8 mouse cellular contexts compared by ENCODE assay signal in genomic region chr3:41376848-41377582, GRCm38 (mm10).
A peak's percentile ranks its signal among the peaks of the same experiment; 100 is the strongest.
DNase-seq lines count a peak whose midpoint lies in the region; ATAC-seq and TF ChIP-seq lines count a peak whose summit lies in the region.

No protein-coding gene starts in this region.

- 46% methylated on average over 6 of the region's 6 CpGs for WGBS in hindbrain, embryonic 11.5 days
- WGBS in hindbrain, embryonic 10.5 days = 50% methylated on average over 6 of the region's 6 CpGs
- WGBS in heart, embryonic 11.5 days (ENCODE audit: insufficient replicate concordance) = 48% methylated on average over 6 of the region's 6 CpGs
- 55% methylated on average over 6 of the region's 6 CpGs for WGBS in cerebellum, adult 2 months

- no peak overlapping the region for H3K4me3 ChIP-seq in hindbrain, embryonic 11.5 days (ENCODE audit: low read depth, low read length)
- no peak overlapping the region for H3K4me3 ChIP-seq in hindbrain, embryonic 10.5 days
- H3K4me3 ChIP-seq in heart, embryonic 11.5 days (ENCODE audit: low read depth, low read length) = no peak overlapping the region
- no peak overlapping the region for H3K4me3 ChIP-seq in cerebellum, adult 2 months (replicated peaks; ENCODE audit: insufficient read depth, low read depth, low read length)

- no peaks in the 10 kb centered on the region for H3K9me3 ChIP-seq in hindbrain, embryonic 11.5 days (ENCODE audit: control insufficient read depth, low read length)
- no peaks in the 10 kb centered on the region for H3K9me3 ChIP-seq in hindbrain, embryonic 10.5 days
- no peaks in the 10 kb centered on the region for H3K9me3 ChIP-seq in heart, embryonic 11.5 days (replicated peaks; ENCODE audit: control insufficient read depth, low read length)

- peak; percentile 73 for ATAC-seq in hindbrain, embryonic 11.5 days (ENCODE audit: low FRiP score)
- peak; percentile 56 for ATAC-seq in heart, embryonic 11.5 days (replicated peaks; ENCODE audit: insufficient number of reproducible peaks, low FRiP score, low TSS enrichment)

- no peak; the same call in 1 of the 2 replicates for TF ChIP-seq CTCF in cerebellum, adult 2 months (IDR thresholded peaks at IDR 0.05; ENCODE audit: borderline replicate concordance, insufficient read depth, low read depth, low read length)

- no peaks in the 10 kb centered on the region for H3K4me1 ChIP-seq in hindbrain, embryonic 11.5 days (replicated peaks; ENCODE audit: control insufficient read depth, insufficient read depth, low read length)
- peaks cover 13% of the 10 kb centered on the region; the same call in 1 of the 2 replicates for H3K4me1 ChIP-seq in hindbrain, embryonic 10.5 days (replicated peaks)
- H3K4me1 ChIP-seq in heart, embryonic 11.5 days (ENCODE audit: control insufficient read depth, insufficient read depth, low read length) = peaks cover 5% of the 10 kb centered on the region; the same call in 1 of the 2 replicates
- no peaks in the 10 kb centered on the region for H3K4me1 ChIP-seq in cerebellum, adult 2 months (ENCODE audit: control insufficient read depth, insufficient read depth, low read length)

- no peaks in the 10 kb centered on the region for H3K27me3 ChIP-seq in hindbrain, embryonic 11.5 days (ENCODE audit: control insufficient read depth, insufficient read depth, low read length)
- no peaks in the 10 kb centered on the region for H3K27me3 ChIP-seq in hindbrain, embryonic 10.5 days (ENCODE audit: insufficient read depth, poor library complexity, severe bottlenecking)
- no peaks in the 10 kb centered on the region for H3K27me3 ChIP-seq in heart, embryonic 11.5 days (ENCODE audit: control insufficient read depth, insufficient read depth, low read length)
- H3K27me3 ChIP-seq in cerebellum, adult 2 months (ENCODE audit: control insufficient read depth, insufficient read depth, low read length) = no peaks in the 10 kb centered on the region

- no peaks in the 10 kb centered on the region for H3K36me3 ChIP-seq in hindbrain, embryonic 11.5 days (ENCODE audit: control insufficient read depth, insufficient read depth, low read length)
- H3K36me3 ChIP-seq in hindbrain, embryonic 10.5 days = no peaks in the 10 kb centered on the region
- no peaks in the 10 kb centered on the region for H3K36me3 ChIP-seq in heart, embryonic 11.5 days (ENCODE audit: control insufficient read depth, insufficient read depth, low read length)

- H3K27ac ChIP-seq in hindbrain, embryonic 11.5 days (ENCODE audit: low read depth, low read length) = no peak overlapping the region
- H3K27ac ChIP-seq in hindbrain, embryonic 10.5 days = no peak overlapping the region
- H3K27ac ChIP-seq in heart, embryonic 11.5 days (ENCODE audit: low read depth, low read length) = no peak overlapping the region
- H3K27ac ChIP-seq in cerebellum, adult 2 months (ENCODE audit: insufficient read depth, low read length) = no peak overlapping the region

- no peak overlapping the region for H3K4me2 ChIP-seq in hindbrain, embryonic 11.5 days (replicated peaks; ENCODE audit: low read depth, low read length)
- no peak overlapping the region for H3K4me2 ChIP-seq in heart, embryonic 11.5 days

- no peak overlapping the region for H3K9ac ChIP-seq in hindbrain, embryonic 11.5 days (ENCODE audit: low read depth, low read length)
- no peak overlapping the region for H3K9ac ChIP-seq in heart, embryonic 11.5 days (ENCODE audit: low read depth, low read length)

- no peak for TF ChIP-seq POLR2A in cerebellum, adult 2 months (IDR thresholded peaks at IDR 0.05; ENCODE audit: borderline replicate concordance, insufficient read depth, low read length)

- DNase-seq in hindbrain, embryonic 11.5 days (ENCODE audit: low spot score) = peak; percentile 14
- DNase-seq in hindbrain, embryonic 10.5 days (ENCODE audit: low spot score) = no peak
- DNase-seq in MN1 (ENCODE audit: low spot score) = peak; percentile 91
- DNase-seq in mesoderm, embryonic 11.5 days (ENCODE audit: low read depth, low spot score) = peak; percentile 48
- DNase-seq in cerebellum, adult 2 months = no peak
- DNase-seq in thymus, adult 18-20 months = no peak
- no peak for DNase-seq in thymus, postnatal 36 days

Comparison
In these comparisons a context has a peak if more than half of its experiments do, and no peak if none do; other contexts are left out.
1. DNase-seq: peak in hindbrain, embryonic 11.5 days (single experiment), MN1 (single experiment) and mesoderm, embryonic 11.5 days (single experiment); none in hindbrain, embryonic 10.5 days (single experiment), cerebellum, adult 2 months (0 of 2), thymus, adult 18-20 months (0 of 2) and thymus, postnatal 36 days (0 of 2).